Mouse (Mus musculus) embryo, embryonic 10 days (tissue): Measurements from ENCODE around the gene Sdhaf1.
A peak's percentile ranks its signal among the peaks of the same experiment; 100 is the strongest.

Experiments used
- DNase-seq: peaks from one replicate; pipeline ENCODE4 v3.0.0-alpha.2; 2015; ENCODE audit warnings: low spot score

The Sdhaf1 gene

DNA sequence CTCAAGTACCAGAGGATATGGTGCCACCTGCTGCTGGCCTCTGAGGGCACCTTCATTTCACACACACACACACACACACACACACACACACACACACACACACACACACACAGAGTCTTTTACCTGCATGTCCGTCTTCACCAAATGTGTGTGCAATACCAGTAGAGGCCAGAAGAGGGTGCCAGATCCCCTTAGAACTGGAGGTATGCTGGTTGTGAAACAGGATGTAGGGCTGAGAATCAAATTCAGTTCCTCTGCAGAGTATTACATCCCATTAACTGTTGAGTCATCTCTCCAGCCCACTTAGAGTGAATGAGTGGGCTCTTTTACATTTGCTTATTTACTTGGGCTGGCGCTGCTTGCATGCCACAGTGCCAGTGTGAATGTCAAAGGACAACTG is 1.7 kb upstream of the Sdhaf1 start:
- DNase-seq: peak; percentile 48

GRCm38 (mm10) chr7:30324300-30324944 is 727 bp upstream of the Sdhaf1 start:
- no peak for DNase-seq

DNA sequence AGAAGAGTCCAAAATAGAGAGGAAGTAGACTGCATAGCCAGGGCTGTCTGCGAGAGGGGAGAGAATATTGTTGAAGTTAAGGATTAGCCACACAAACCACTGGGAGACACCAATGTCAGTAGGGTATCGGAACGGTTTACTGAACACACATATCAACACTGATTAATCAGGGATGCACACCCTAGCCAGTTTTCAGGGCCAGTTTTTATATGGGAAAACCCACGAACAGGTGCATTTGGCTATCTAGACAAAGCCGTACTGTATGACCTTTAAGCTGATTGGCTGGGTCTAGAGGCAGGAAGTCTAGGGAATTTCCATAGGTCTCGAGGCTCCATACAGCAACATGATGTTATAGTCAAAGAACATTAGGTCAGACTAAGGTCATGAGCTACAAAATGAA is 830 bp downstream of the Sdhaf1 start:
- no peak for DNase-seq

DNA sequence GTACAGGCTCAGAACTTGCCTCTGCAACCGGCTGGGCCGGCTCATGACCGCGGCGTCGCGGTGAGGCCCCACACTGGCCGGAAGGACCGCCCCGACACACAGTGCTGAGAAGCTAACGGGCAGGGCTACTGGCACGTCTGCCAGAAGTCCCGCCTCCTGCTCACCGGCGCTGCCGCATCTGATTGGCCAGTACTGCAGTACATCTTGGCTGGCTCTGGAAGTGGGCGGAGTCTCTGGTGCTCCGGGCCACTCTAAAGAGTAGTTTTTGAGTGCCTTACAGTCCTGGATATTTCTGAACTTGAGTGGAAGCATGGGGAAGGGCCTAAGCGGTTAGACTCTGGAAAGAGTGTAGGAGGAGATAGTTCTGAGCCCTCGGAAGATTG is 1.4 kb downstream of the Sdhaf1 start:
- peak; percentile 99 for DNase-seq

DNA sequence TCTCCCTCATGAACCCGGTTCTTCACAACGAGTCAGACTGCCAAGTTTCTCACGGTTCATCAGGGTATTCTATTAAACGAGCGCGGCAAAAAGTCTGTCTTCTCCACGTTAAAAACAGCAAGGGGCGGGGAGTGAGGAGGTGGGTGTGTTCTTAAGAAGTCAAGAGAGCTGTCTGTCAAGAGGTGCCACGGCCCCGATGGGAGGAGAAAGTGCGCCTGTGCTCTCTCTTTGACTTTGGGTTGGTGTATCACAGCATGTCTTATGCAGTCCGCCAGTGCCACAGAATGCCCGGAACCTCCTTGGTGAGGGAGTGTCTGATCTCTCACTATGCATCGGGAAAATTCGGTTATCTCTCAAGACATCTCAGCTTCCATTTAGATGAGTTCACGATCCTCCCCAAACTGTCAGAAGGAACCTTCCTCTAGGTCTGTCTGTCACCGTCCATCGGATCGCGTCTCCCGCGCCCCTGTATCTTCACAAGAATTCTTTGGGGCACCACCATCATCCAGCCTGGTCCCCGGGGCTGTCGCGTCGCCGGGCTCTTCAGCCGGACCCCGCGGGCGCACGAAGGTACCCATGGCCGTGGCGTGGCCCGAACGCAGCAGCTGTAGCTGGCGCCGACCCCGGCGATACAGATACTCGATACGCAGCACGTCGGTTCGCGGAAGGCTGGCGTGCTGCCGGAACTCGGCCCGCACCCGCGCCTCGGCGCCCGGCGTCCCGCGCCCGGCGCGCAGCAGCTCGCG is 2.0 kb downstream of the Sdhaf1 start, which contains the start of gene E130208F15Rik:
Gene E130208F15Rik (plus strand): TSS at position 202 of the 746 bp plus-strand sequence.
- DNase-seq: peak; percentile 80

DNA sequence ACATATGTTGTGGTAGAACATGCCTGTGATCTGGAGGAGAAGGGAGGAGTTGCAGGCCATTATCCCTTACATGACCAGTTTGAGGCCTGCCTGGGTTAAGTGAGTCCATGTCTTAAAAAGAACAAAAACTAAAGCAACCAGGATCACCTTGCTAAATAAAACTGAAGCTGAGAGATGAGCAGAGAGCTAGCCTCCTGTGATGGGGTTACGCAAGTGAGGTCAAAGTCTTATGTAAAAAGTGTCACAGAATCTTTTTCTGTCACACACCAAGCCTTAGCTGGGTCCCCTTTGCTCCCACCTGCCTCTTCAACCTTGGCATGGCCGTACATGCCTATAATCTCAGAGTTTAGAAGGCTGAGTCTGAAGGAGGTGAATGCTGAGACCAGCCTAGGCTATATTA is 2.7 kb downstream of the Sdhaf1 start:
- DNase-seq: no peak

GRCm38 (mm10) chr7:30318142-30318541 is 5.6 kb downstream of the Sdhaf1 start:
- no peak for DNase-seq

DNA sequence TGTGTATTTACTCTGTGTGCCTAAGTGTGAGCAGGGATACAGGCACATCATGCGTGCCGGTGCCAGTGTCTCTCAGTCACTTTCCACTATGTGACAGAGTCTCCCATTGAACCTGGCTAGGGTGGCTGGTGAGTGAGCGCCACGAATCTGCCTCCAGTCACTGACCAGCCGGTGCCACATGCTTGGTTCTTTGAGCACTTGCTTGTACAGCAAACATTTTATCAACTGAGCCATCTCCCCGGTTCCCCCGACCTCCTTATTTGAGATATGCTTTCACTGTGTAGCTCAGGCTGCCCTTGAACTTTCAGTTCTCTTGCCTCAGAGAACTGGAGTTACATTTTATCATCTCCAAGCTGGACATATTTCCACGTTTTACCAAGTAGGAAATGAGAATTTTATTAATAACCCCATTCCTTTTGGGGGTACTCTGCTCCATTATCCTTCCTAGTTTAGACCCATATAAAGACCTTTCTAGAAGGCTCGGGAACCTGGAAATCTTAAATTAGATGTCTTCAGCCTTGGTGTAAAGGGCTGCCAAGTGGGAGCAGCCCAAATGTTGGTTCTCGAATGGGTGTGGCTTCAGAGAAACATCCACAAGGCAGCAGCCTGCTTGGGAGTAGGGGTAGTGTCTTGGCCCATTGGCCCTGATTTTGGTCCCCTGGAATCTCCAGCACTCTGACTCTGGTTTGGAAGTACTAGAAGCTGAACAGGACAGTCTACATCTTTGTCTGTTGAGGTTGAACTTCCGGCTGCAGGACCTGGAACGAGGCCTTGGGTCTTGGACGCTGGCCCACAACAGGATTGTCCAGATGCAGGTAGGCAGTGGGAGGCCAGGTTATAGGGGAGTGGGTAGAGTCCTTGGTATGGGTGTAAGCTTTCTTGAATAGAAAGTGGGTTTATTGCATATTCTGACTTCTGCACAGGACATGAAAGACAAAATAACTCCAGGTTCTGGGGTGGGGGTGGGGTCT is 7.9 kb downstream of the Sdhaf1 start:
- DNase-seq: no peak

DNA sequence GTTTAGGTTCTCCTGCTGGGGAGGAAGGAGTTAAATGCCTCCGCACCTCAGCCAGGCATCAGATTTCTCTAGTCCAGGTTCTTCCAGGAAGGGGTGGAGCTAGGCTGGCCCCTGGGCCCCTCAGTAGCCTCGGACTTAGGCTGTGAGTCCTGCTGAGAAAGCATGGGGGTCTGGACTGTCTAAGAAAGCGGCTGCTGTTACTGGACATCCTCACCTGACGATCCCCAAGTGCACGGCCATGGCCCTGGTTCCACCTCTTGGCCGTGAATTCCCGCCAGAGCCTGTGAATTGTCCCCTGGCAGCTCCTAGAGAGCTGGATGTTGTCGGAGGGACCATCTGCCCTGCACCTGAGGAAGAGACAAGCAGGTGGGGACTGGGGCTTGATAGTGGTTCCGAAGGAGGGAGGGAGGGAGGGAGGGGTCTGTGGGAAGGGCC is 9.0 kb downstream of the Sdhaf1 start, which contains the start of gene Syne4:
Gene Syne4 (plus strand): TSS at position 87 of the 435 bp plus-strand sequence.
- peak; percentile 71 for DNase-seq

- no peak for DNase-seq
Measured at GRCm38 (mm10) chr7:30313666-30314320, 9.9 kb downstream of the Sdhaf1 start.

GRCm38 (mm10) chr7:30310136-30310535 is 13.6 kb downstream of the Sdhaf1 start:
- DNase-seq: no peak

DNA sequence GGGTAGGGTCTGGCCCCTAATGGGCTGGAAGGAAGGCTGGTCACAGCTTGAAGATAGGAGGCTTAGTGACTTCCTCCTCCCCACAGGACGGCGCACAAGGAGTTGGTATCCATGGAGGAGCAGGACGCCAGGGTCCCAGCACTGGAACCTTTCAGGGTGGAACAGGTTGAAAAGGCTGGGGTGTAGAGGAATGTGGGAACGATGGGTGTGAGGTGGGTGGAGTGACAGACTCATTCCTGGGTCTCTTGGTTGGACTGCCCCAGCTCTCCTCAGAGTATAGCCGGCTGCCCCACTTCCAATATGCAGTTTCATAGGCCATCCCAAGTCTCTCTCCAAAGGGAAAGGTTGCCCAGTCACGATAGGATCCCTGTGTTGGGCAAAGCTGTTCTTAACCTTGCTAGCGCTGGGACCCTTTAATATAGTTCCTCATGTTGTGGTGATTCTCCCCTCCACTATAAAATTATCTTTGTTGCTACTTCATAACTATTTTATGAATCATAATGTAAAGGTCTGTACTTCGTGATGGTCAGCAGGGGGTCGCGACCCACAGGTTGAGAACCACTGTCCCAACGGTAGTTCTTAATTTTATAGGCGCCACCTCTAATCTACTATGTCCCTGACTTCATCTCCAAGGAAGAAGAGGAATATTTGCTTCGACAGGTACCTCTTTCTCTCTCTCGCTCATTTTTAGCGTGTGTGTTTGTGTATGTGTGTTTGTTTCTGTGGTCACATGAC is 14.1 kb downstream of the Sdhaf1 start:
- DNase-seq: no peak

GRCm38 (mm10) chr7:30308076-30309005 is 15.4 kb downstream of the Sdhaf1 start, which contains the start of gene Alkbh6:
Alkbh6 (plus strand) TSS chr7:30308717.
- peak; percentile 97 for DNase-seq

GRCm38 (mm10) chr7:30306083-30306779 is 17.5 kb downstream of the Sdhaf1 start:
- no peak for DNase-seq

DNA sequence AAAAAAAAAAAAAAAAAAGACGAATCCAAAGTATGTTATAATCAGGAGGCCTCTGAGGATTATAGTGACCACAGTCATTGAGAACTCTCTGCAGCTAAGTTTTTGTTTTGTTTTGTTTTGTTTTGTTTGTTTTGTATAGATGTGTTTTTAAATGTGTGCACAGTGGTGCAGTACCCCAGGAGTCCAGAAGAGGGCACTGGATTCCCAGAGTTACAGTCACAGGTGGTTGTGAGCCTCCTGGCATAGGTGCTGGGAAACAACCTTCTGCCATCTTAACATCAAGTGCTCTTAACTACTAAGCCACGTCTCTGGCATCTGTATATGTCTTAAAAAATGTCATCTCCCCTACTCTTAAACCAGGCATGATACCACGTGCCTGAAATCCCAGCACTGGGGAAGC is 22.8 kb downstream of the Sdhaf1 start:
- peak; percentile 41 for DNase-seq

GRCm38 (mm10) chr7:30297266-30297665 is 26.4 kb downstream of the Sdhaf1 start:
- DNase-seq: no peak

DNA sequence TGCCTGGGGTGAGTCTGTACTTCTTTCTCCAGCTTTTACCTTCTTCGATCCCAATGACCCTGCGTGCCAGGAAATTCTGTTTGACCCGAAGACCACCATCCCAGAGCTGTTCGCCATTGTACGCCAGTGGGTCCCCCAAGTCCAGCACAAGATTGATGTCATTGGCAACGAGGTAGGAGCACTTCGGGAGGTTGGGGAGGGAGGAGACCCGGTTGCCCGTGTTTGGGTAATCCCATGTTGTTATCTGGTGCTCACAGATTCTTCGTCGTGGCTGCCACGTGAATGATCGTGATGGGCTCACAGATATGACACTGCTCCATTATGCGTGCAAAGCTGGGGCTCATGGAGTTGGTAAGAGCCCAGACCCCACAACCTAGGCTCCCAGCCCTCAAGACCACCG is 26.9 kb downstream of the Sdhaf1 start:
- DNase-seq: no peak

- DNase-seq: no peak
Measured at GRCm38 (mm10) chr7:30295103-30295502, 28.6 kb downstream of the Sdhaf1 start.

DNA sequence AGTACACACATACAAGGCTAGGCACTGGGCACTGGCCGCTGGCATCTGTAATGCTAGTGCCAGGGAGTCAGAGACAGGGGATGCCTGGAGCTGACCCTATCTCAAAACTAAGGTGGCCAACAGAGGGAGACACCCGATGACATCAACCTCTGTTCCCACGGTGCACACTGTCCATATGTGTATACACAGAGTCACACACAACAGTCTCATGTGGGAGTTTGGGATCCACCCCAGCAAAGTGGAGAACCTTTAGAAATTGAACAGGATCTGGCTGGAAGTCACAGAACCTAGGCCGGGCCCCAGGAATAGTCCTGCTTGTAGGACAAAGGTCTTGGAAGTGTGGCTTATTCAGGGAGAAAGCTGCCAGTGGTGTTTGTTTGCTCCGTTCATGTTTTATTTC is 29.4 kb downstream of the Sdhaf1 start:
- DNase-seq: no peak
